Mouse (Mus musculus) erythroblast, embryonic 14.5 days (primary cell): ENCODE measurements around the gene Bahcc1. TPM values are rescaled to one million over a fixed set of nuclear protein-coding genes. Genes with fewer than 3 reads are reported as not detected.

Experiments used
- H3K27me3 ChIP-seq: 2 replicates; pipeline ENCODE4 v1.6.1; 2012; ENCODE audit warnings: inconsistent platforms; ENCODE audit not compliant: control insufficient read depth
- H3K36me3 ChIP-seq: 2 replicates; pipeline ENCODE4 v1.6.1; 2012; ENCODE audit warnings: mild to moderate bottlenecking, inconsistent platforms; ENCODE audit not compliant: control insufficient read depth
- H3K4me1 ChIP-seq: 2 replicates; pipeline ENCODE4 v1.6.1; 2012; ENCODE audit warnings: inconsistent platforms; ENCODE audit not compliant: control insufficient read depth
- H3K4me3 ChIP-seq: replicated peaks from 2 replicates; pipeline ENCODE3; 2012; ENCODE audit warnings: moderate library complexity, mild to moderate bottlenecking, inconsistent platforms
- H3K9me3 ChIP-seq: 2 replicates; pipeline ENCODE4 v1.6.1; 2012; ENCODE audit warnings: low read length, inconsistent platforms, mixed read lengths; ENCODE audit not compliant: control insufficient read depth
- GATA1 ChIP-seq: IDR thresholded peaks from 2 replicates; pipeline ENCODE4 v1.6.1; 2012; ENCODE audit warnings: low read length, inconsistent platforms, mixed read lengths
- TAL1 ChIP-seq: IDR thresholded peaks from 3 replicates; pipeline ENCODE4 v1.6.1; 2012; ENCODE audit warnings: low read length, inconsistent platforms, mixed read lengths
- polyA plus RNA-seq: library from polyadenylated mRNA; stranded (reverse); fragments of >175 nt; gene quantifications from 2 replicates; pipeline ENCODE4 v1.2.3, GENCODE M21; 2012

The Bahcc1 gene
- polyA plus RNA-seq, 1 experiment, result 0.21 TPM

DNA sequence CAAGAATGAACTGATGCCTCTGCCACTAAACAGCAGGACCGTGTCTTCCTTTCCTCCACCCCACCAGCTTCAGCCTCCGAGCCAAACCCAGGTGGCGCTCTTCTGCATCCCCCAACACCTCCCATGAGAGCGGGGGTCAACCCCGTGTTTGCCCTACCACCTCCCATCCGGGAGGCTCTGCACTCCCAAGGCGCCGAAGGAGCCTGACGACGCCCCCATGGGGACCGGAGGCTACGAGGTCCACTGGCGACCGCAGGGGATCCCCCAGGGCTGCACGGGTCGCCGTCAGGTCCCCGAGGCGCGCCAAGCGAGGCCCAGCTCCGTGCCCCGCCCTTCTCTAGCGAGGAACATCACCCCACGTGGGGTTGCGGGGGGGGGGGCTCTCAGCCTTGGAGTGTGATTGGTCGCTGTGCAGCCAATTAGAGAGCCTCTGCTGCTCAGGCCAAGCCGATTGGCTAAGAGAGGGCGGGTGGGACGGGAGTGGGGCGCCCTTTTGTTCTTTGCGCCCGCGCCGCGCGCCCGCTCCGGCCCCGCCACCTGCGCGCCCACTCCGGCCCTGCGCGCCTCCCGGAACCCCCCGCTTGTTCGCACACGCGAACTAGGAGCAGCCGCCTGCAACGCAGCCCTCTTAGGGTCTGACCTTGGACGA, 72.3 kb downstream of the Bahcc1 start:
- Histone ChIP-seq H3K27me3 (peaks cover 34% of the 10 kb centered on the region), H3K4me1 (peaks cover 83% of the 10 kb centered on the region), H3K4me3 (peak overlapping the region; percentile 75), H3K36me3 (no peaks in the 10 kb centered on the region; the same call in 1 of the 2 replicates), H3K9me3 (peaks cover 2% of the 10 kb centered on the region; the same call in 1 of the 2 replicates)
- TF ChIP-seq TAL1, result no peak
- no peak for TF ChIP-seq GATA1

DNA sequence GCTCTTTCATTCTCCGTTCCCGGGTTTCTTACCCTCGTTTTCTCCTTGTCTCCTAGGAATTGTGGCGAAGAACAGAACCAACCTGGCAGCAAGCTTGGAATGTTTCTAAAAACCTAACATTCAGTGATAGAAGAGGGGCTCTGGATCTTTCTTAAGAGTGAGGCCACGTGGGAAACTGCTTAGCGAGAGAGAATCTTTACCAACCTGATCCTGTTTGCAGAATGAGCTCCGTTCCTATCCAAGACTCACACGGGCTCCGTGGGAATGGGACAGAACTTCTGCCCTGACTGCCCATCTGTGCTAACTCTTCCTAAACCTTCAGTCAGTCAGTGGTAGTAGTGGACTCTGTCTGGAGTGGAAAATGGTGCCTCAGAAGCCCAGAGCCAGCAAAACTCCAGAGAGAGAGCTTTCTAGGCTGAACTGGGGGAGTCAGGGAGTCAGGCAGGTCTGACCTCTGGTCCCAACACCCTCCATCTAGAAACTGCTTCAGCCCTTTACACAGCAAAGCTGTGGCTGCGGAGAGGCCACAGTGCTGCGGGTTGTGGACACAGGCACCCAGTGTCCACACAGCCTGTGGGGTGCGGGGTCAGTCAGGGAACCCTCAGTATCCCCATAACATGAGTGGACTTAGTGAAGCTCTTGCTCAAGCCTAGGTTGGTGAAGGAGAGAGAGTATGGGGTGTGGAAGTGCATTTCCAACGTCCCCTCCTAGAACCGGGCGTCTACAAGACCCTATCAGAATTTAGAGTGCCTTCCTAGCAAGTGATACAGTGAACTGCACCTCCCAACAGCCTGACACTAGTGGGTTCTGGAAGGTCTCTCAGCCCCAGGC, 73.0 kb downstream of the Bahcc1 start:
- H3K4me3 ChIP-seq, result peak overlapping the region; percentile 75
- peaks cover 83% of the 10 kb centered on the region for H3K4me1 ChIP-seq
- H3K9me3 ChIP-seq, result peaks cover 2% of the 10 kb centered on the region; the same call in 1 of the 2 replicates
- TF ChIP-seq TAL1 (no peak), GATA1 (no peak)
- H3K27me3 ChIP-seq, result peaks cover 41% of the 10 kb centered on the region
- H3K36me3 ChIP-seq, result no peaks in the 10 kb centered on the region; the same call in 1 of the 2 replicates

DNA sequence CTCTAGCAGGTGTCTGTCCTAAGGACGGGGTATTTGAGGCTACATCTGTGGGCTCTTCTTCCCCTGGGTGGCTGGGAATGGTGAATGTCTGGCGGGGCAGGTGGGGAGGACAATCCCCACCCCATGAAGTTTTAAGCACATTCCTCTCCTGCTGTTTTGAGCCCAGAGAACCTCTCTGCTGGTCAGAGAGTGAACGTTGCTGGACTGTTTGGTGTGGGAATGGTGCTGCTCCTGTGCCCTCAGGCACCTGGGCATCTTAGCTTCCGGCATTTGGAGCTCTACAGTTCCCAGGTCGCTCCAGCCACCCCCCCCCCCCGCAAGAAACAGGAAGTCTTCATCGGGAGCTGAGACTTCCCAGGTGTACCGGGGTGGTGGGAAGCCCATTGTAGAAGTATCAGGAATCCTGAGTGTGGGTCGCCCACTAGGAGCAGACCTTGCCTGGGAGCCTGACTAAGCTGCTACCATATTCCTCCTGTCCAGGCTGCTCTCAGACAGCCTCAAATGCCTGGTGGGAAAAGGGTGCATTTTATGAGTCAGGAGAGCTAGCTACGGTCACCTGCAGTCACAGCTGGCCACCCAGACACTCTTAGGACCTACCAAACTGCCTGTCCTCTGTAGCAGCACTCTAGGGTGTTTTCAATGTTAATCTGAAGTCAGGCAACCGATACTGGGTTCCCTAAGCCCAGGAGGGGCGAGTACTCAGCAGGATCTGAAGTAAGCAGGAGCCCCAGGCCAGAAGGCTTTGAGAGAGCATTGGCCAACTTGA, 73.8 kb downstream of the Bahcc1 start:
- Histone ChIP-seq H3K4me3 (peak overlapping the region; percentile 75), H3K4me1 (peaks cover 84% of the 10 kb centered on the region), H3K36me3 (no peaks in the 10 kb centered on the region; the same call in 1 of the 2 replicates), H3K9me3 (peaks cover 2% of the 10 kb centered on the region; the same call in 1 of the 2 replicates), H3K27me3 (peaks cover 42% of the 10 kb centered on the region)
- TF ChIP-seq TAL1 (no peak), GATA1 (no peak)

DNA sequence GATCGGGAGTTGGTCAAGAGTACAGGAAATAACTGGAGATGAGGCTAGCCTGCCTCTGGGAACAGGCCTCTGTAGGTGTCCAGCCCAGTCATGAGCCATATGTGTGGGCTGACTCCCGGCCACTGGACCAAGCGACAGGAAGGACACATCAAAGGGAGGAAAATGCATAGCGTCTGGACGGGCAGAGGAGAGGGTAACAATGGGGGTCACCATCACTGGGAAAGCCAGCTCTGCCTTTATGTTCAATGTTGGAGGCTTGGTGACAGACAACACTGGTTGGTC, 74.3 kb downstream of the Bahcc1 start:
- Histone ChIP-seq H3K4me1 (peaks cover 82% of the 10 kb centered on the region), H3K9me3 (peaks cover 2% of the 10 kb centered on the region; the same call in 1 of the 2 replicates), H3K4me3 (no peak overlapping the region), H3K27me3 (peaks cover 42% of the 10 kb centered on the region), H3K36me3 (no peaks in the 10 kb centered on the region)
- no peak for TF ChIP-seq GATA1
- no peak for TF ChIP-seq TAL1

DNA sequence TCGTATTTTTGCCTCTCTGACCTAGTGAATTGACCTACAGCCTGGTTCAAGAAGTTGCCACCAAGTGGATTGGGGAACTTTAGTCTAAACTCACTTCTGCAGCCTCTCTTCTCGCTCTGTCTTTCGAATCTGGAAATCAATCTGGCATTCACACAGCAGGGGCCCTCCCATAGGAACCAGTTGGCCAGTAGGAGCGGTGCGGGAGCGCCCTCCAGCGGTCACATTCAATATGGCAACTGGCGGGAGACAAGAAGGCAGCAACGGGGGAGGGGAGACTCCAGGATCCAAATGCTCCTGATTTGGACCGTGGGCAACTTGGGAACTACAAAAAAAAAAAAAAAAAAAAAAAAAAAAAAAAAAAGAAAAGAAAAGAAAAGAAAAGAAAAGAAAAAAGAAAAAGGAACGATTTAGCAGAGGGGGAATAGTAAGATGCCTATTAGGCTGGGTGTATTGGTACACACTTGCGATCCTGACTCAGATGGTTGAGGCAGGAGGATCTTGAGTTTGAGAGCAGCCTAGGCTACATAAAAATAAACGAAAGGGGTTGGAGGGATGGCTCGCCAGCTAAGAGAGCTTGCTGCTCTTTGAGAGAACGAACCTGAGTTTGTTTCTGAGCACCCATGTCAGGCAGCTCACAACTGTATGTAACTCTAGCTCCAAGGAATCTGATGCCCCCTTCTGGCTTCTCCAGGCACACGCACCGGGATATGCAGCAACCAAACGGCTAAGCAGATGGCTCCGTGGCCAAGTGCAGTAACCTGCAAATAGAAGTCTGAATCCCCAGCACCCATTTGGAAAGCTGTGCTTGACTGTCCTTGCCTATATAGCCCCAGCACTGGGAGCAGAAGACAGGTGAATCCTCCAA, 75.1 kb downstream of the Bahcc1 start:
- Histone ChIP-seq H3K9me3 (peaks cover 2% of the 10 kb centered on the region; the same call in 1 of the 2 replicates), H3K36me3 (no peaks in the 10 kb centered on the region), H3K27me3 (peaks cover 42% of the 10 kb centered on the region), H3K4me3 (no peak overlapping the region), H3K4me1 (peaks cover 75% of the 10 kb centered on the region)
- no peak for TF ChIP-seq TAL1

DNA sequence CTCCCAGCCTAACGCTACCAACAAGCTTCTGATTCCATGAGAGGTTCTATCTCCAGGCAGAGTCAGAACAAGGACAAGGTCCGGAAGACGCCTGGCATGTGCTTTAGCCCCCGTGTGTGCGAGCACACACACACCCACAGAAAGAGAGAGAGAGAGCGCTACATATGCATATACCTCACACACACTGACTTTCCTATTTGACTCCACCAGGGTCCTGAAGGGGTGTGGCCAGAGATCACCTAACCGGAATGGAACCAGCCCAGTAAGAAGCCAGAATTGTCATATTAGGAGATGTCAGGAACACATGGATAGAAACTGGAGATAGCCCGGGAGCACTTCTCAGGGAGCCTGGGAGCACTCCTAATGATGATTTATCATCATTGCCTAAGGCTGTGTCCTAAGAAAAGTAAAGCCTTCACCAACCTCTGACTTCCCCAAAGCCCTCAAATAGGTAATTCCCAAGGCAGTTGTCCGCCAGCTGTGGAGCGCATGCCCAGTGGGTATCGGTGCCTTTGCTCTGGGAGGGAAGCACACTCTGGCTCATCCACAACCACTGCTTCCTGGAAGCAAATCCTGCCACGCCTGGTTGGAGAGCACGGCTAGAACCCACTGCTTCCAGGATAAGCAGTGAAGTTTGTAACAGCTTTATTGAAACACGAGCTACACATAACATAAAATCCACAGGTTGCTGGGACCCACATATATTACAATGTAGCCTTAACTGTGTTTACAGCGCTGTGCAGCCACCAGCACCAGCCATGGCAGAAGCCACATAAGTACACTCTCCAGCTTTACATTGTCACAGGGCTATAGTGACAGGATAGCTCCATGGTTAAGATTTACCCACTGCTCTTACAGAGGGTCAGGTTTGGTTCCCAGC, 75.9 kb downstream of the Bahcc1 start:
- TF ChIP-seq TAL1, result no peak
- no peak for TF ChIP-seq GATA1
- Histone ChIP-seq H3K4me1 (peaks cover 66% of the 10 kb centered on the region), H3K9me3 (peaks cover 2% of the 10 kb centered on the region; the same call in 1 of the 2 replicates), H3K4me3 (no peak overlapping the region), H3K36me3 (no peaks in the 10 kb centered on the region), H3K27me3 (peaks cover 42% of the 10 kb centered on the region)

DNA sequence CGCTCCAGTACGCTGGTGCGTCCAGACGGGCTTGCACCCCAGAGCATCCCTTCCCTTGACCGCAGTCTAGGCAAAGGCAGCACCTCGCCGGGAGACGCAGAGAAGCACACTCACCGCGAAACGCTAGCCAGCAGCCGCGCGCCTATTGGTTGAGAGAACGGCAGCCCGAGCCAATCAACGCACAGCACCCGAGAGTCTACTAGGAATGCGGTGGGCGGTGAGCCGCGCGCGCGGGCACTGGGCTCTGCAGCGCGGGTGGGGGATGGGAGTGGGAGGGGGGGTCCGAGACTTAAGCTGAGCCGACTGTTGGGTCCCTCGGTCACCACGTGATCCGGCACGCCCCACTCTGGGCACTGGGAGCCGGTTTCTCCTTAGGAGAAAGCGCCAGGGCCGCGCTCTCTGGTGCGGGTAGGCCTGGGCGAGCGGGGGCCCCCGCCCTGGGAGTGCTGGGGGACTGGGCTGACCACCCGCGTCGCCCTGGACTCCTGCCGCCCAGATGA, 78.1 kb downstream of the Bahcc1 start:
- no peak for TF ChIP-seq GATA1
- no peak for TF ChIP-seq TAL1
- H3K9me3 ChIP-seq, result peaks cover 2% of the 10 kb centered on the region; the same call in 1 of the 2 replicates
- H3K27me3 ChIP-seq, result peaks cover 39% of the 10 kb centered on the region
- H3K4me3 ChIP-seq, result peak overlapping the region; percentile 66
- H3K36me3 ChIP-seq, result no peaks in the 10 kb centered on the region
- peaks cover 59% of the 10 kb centered on the region for H3K4me1 ChIP-seq
